ENCODE assay signal across 8 mouse cellular contexts in the genomic region with DNA sequence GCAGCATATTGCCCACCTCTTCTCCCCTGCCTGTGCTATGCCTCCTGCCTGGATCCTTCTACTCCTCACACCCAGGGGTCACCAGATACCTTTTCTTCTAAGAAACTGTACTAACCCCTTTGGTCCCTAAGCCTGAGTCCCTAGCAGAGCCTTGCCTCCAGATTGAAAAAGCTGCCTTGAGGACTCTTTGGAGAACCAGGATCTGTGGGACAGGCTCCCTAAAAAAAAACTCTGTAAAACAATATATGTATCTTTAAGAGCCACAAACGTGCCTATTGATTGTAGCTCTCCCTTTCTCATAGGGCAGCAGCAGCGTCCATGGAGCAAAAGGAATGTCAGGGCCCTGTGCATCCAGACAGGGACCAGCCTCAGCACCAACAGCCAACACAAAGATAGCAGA. TPM values are rescaled to one million over a fixed set of nuclear protein-coding genes. Genes with fewer than 3 reads are reported as not detected.
DNase-seq lines count a peak whose midpoint lies in the region; ATAC-seq lines count a peak whose summit lies in the region.

A gene (plus strand): TSS at position 301 of the 400 bp plus-strand sequence.

- 0 out of 2 replicates have a peak within 1 kb of the TSS, but pooled peaks have one; percentile 81 for H3K4me3 ChIP-seq in forebrain, embryonic 13.5 days
- H3K4me3 ChIP-seq in forebrain, embryonic 11.5 days (ENCODE audit: low read depth, low read length) = no peak within 1 kb of the TSS
- H3K4me3 ChIP-seq in lung, embryonic 16.5 days (ENCODE audit: low read length) = no peak within 1 kb of the TSS
- peak within 1 kb of the TSS; percentile 94; the same call in 1 of the 2 replicates for H3K4me3 ChIP-seq in limb, embryonic 12.5 days (replicated peaks)
- no peak within 1 kb of the TSS; the same call in 1 of the 2 replicates for H3K4me3 ChIP-seq in neural tube, embryonic 15.5 days (replicated peaks)

- H3K27ac ChIP-seq in forebrain, embryonic 13.5 days = no peak within 1 kb of the TSS
- no peak within 1 kb of the TSS for H3K27ac ChIP-seq in forebrain, embryonic 11.5 days (ENCODE audit: low read depth, low read length)
- H3K27ac ChIP-seq in lung, embryonic 16.5 days (ENCODE audit: low read length) = peak within 1 kb of the TSS; percentile 77
- H3K27ac ChIP-seq in limb, embryonic 12.5 days = 0 out of 2 replicates have a peak within 1 kb of the TSS, but pooled peaks have one; percentile 23
- no peak within 1 kb of the TSS; the same call in 1 of the 2 replicates for H3K27ac ChIP-seq in neural tube, embryonic 15.5 days (replicated peaks)

- H3K9me3 ChIP-seq in forebrain, embryonic 13.5 days (replicated peaks) = no peaks in the 10 kb centered on the region
- H3K9me3 ChIP-seq in forebrain, embryonic 11.5 days (ENCODE audit: control insufficient read depth, low read length) = no peaks in the 10 kb centered on the region
- no peaks in the 10 kb centered on the region for H3K9me3 ChIP-seq in lung, embryonic 16.5 days (ENCODE audit: control insufficient read depth, low read length)
- H3K9me3 ChIP-seq in limb, embryonic 12.5 days = no peaks in the 10 kb centered on the region
- no peaks in the 10 kb centered on the region for H3K9me3 ChIP-seq in neural tube, embryonic 15.5 days (replicated peaks)

- H3K27me3 ChIP-seq in forebrain, embryonic 13.5 days = no peaks in the 10 kb centered on the region
- no peaks in the 10 kb centered on the region for H3K27me3 ChIP-seq in forebrain, embryonic 11.5 days (ENCODE audit: control insufficient read depth, insufficient read depth, low read length)
- H3K27me3 ChIP-seq in lung, embryonic 16.5 days (ENCODE audit: control insufficient read depth, insufficient read depth, low read depth, low read length) = no peaks in the 10 kb centered on the region
- no peaks in the 10 kb centered on the region for H3K27me3 ChIP-seq in limb, embryonic 12.5 days
- H3K27me3 ChIP-seq in neural tube, embryonic 15.5 days (replicated peaks) = no peaks in the 10 kb centered on the region

- DNase-seq in forebrain, embryonic 11.5 days (ENCODE audit: low spot score) = no peak
- DNase-seq in lung, postnatal 36 days = no peak
- no peak for DNase-seq in cerebellum, adult 9-11 months
- no peak for DNase-seq in urinary bladder, adult 18-20 months (ENCODE audit: low spot score in 2 of 2)

- ATAC-seq in forebrain, embryonic 13.5 days = no peak
- ATAC-seq in forebrain, embryonic 11.5 days (replicated peaks; ENCODE audit: low FRiP score) = no peak
- ATAC-seq in lung, embryonic 16.5 days (ENCODE audit: low read depth) = no peak
- ATAC-seq in limb, embryonic 12.5 days (ENCODE audit: insufficient number of reproducible peaks, insufficient read depth, low FRiP score, low TSS enrichment, low read depth) = no peak
- no peak for ATAC-seq in neural tube, embryonic 15.5 days (ENCODE audit: low FRiP score)

- peaks cover 57% of the 10 kb centered on the region for H3K36me3 ChIP-seq in forebrain, embryonic 13.5 days (ENCODE audit: poor library complexity, severe bottlenecking)
- H3K36me3 ChIP-seq in forebrain, embryonic 11.5 days (ENCODE audit: control insufficient read depth, insufficient read depth, low read length) = peaks cover 3% of the 10 kb centered on the region; the same call in 1 of the 2 replicates
- peaks cover 22% of the 10 kb centered on the region for H3K36me3 ChIP-seq in lung, embryonic 16.5 days (ENCODE audit: control insufficient read depth, insufficient read depth, low read length)
- peaks cover 54% of the 10 kb centered on the region for H3K36me3 ChIP-seq in limb, embryonic 12.5 days
- H3K36me3 ChIP-seq in neural tube, embryonic 15.5 days = peaks cover 50% of the 10 kb centered on the region

- H3K4me1 ChIP-seq in forebrain, embryonic 13.5 days = peaks cover 35% of the 10 kb centered on the region
- peaks cover 10% of the 10 kb centered on the region; the same call in 1 of the 2 replicates for H3K4me1 ChIP-seq in forebrain, embryonic 11.5 days (replicated peaks; ENCODE audit: control insufficient read depth, insufficient read depth, low read length)
- H3K4me1 ChIP-seq in lung, embryonic 16.5 days (replicated peaks; ENCODE audit: control insufficient read depth, insufficient read depth, low read length) = peaks cover 29% of the 10 kb centered on the region
- H3K4me1 ChIP-seq in limb, embryonic 12.5 days (replicated peaks) = peaks cover 38% of the 10 kb centered on the region
- peaks cover 49% of the 10 kb centered on the region for H3K4me1 ChIP-seq in neural tube, embryonic 15.5 days

- peak within 1 kb of the TSS; percentile 88 for H3K9ac ChIP-seq in forebrain, embryonic 13.5 days
- H3K9ac ChIP-seq in forebrain, embryonic 11.5 days (ENCODE audit: low read length) = no peak within 1 kb of the TSS
- peak within 1 kb of the TSS; percentile 4; the same call in 1 of the 2 replicates for H3K9ac ChIP-seq in lung, embryonic 16.5 days (ENCODE audit: low read length)
- peak within 1 kb of the TSS; percentile 83; the same call in 1 of the 2 replicates for H3K9ac ChIP-seq in limb, embryonic 12.5 days (replicated peaks)
- H3K9ac ChIP-seq in neural tube, embryonic 15.5 days (replicated peaks) = no peak within 1 kb of the TSS

- 80% methylated on average over 2 of the region's 2 CpGs for WGBS in forebrain, embryonic 13.5 days
- 84% methylated on average over 2 of the region's 2 CpGs for WGBS in forebrain, embryonic 11.5 days
- 65% methylated on average over 2 of the region's 2 CpGs for WGBS in lung, embryonic 16.5 days
- 86% methylated on average over 2 of the region's 2 CpGs for WGBS in limb, embryonic 12.5 days
- WGBS in neural tube, embryonic 15.5 days = 89% methylated on average over 2 of the region's 2 CpGs

- H3K4me2 ChIP-seq in forebrain, embryonic 13.5 days = peak within 1 kb of the TSS; percentile 77; the same call in 1 of the 2 replicates
- no peak within 1 kb of the TSS for H3K4me2 ChIP-seq in forebrain, embryonic 11.5 days (ENCODE audit: low read depth, low read length, severe bottlenecking)
- peak within 1 kb of the TSS; percentile 79 for H3K4me2 ChIP-seq in lung, embryonic 16.5 days (ENCODE audit: low read depth, low read length)
- H3K4me2 ChIP-seq in limb, embryonic 12.5 days = peak within 1 kb of the TSS; percentile 93; the same call in 1 of the 2 replicates
- peak within 1 kb of the TSS; percentile 78 for H3K4me2 ChIP-seq in neural tube, embryonic 15.5 days

RNA-seq across cellular contexts. Expression of the gene that starts here (rescaled TPM):
- polyA plus RNA-seq in forebrain, embryonic 13.5 days (2015; fragmentation: Nextera tagmentation; extraction: Ambion mirVana) = 0.21 and 0.36 TPM in 2 replicates
- 0.20 and 0.28 TPM in 2 replicates for polyA plus RNA-seq in forebrain, embryonic 11.5 days (2014; fragmentation: Nextera tagmentation; extraction: Ambion mirVana)
- polyA plus RNA-seq in lung, embryonic 16.5 days (2015; fragmentation: Nextera tagmentation; extraction: Ambion mirVana) = 0.16 and 0.18 TPM in 2 replicates
- 0.40 TPM in 1 of 2 replicates, not detected in the other for polyA plus RNA-seq in limb, embryonic 12.5 days (2016; fragmentation: Nextera tagmentation; extraction: Ambion mirVana)
- 0.12 and 0.32 TPM in 2 replicates for polyA plus RNA-seq in neural tube, embryonic 15.5 days (2015; fragmentation: Nextera tagmentation; extraction: Ambion mirVana)

Comparison
In these comparisons a context has a peak if more than half of its experiments do, and no peak if none do; other contexts are left out.
1. H3K4me3 ChIP-seq: peak in forebrain, embryonic 13.5 days (single experiment) and limb, embryonic 12.5 days (single experiment); none in forebrain, embryonic 11.5 days (single experiment), lung, embryonic 16.5 days (single experiment) and neural tube, embryonic 15.5 days (single experiment).
2. H3K9ac ChIP-seq: peak in forebrain, embryonic 13.5 days (single experiment), lung, embryonic 16.5 days (single experiment) and limb, embryonic 12.5 days (single experiment); none in forebrain, embryonic 11.5 days (single experiment) and neural tube, embryonic 15.5 days (single experiment).
3. H3K27ac ChIP-seq: peak in lung, embryonic 16.5 days (single experiment) and limb, embryonic 12.5 days (single experiment); none in forebrain, embryonic 13.5 days (single experiment), forebrain, embryonic 11.5 days (single experiment) and neural tube, embryonic 15.5 days (single experiment).